Mouse (Mus musculus): Measurements from ENCODE around the gene Phlpp1. TPM values are rescaled to one million over a fixed set of nuclear protein-coding genes. Genes with fewer than 3 reads are reported as not detected.
A peak's percentile ranks its signal among the peaks of the same experiment; 100 is the strongest.

Phlpp1 gene
- polyA plus RNA-seq, 1 experiment = not detected

DNA sequence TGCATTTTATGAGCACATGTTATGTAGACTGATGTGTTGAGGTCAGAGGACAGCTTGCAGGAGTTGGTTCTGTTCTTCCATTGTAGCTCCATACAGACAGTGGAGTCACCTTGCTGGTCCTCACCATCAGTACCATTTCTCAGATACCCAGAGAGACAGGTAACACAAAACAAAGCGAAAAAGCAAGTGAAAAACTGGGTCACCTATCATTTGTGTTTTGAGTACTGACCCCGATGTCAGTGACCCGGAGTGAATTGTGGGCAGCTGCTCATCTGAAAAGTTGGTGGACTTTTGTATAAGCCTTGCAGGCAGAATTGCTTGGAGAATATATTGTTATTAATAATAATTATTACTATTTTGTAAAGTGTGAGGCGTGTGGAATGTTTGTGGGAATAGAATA lies 27.6 kb downstream of the Phlpp1 start:
- TF ChIP-seq POLR2A (IDR thresholded peaks at IDR 0.05; ENCODE audit: insufficient read depth, low read depth, low read length) (no peak), CTCF (IDR thresholded peaks at IDR 0.05; ENCODE audit: insufficient read depth, low read depth, low read length) (no peak)
- H3K4me1 ChIP-seq (ENCODE audit: control insufficient read depth, insufficient read depth, low read length) = peaks cover 3% of the 10 kb centered on the region
- no peak overlapping the region for H3K4me3 ChIP-seq (ENCODE audit: insufficient read depth, low read depth, low read length)
- 77% methylated on average over 4 of the region's 4 CpGs for WGBS
- H3K27ac ChIP-seq (ENCODE audit: insufficient read depth, low read depth, low read length) = 0 out of 2 replicates have a peak overlapping the region, but pooled peaks have one; percentile 8

DNA sequence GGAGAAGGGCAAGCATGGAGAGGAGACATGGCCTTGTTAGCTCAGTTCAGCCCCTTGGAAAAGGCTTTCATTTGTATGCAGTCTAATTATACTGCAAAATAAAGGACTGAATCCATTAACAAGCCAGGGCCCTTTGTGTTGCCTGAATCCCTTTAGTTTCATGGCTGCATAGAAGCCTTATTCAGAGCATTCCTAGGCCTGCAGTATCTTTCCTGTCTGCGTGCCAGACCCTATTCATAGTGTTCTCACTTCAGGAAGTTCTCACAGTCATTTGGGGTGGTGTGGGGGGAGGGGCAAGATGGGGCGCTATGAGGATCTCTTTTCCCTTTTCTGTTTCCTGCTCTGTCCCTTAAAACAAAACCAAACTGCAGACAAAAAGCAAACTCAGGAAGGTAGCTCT lies 28.1 kb downstream of the Phlpp1 start:
- H3K4me1 ChIP-seq (ENCODE audit: control insufficient read depth, insufficient read depth, low read length) = peaks cover 3% of the 10 kb centered on the region
- 50% methylated on average over 2 of the region's 2 CpGs for WGBS

DNA sequence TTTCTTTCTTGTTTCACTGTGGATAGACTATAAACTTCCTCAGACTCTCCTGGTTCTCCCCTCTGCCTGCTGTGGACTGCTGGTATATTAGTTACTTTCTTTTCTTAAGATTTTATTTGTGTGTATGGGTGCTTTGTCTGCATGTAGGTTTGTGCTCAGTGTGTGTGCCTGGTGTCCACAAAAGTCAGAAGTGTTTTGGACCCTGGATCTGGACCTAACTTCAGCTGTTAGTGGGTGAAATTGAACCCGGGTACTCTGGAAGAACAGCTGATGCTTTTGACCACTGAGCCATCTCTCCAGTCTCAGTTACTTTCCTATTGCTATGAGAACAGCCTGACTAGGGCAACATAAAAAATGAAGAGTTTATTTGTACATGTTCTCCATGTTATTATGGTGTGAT lies 29.5 kb downstream of the Phlpp1 start:
- no peak overlapping the region for H3K4me3 ChIP-seq (ENCODE audit: insufficient read depth, low read depth, low read length)
- H3K27ac ChIP-seq (ENCODE audit: insufficient read depth, low read depth, low read length) = no peak overlapping the region
- 87% methylated on average over 1 of the region's 1 CpGs for WGBS
- no peak for TF ChIP-seq POLR2A (IDR thresholded peaks at IDR 0.05; ENCODE audit: insufficient read depth, low read depth, low read length)
- H3K4me1 ChIP-seq (ENCODE audit: control insufficient read depth, insufficient read depth, low read length) = peaks cover 3% of the 10 kb centered on the region

More for the DNA sequence above, 28.1 kb downstream of the Phlpp1 start:
- TF ChIP-seq CTCF (IDR thresholded peaks at IDR 0.05; ENCODE audit: insufficient read depth, low read depth, low read length) (no peak), POLR2A (IDR thresholded peaks at IDR 0.05; ENCODE audit: insufficient read depth, low read depth, low read length) (no peak)
- no peak overlapping the region for H3K4me3 ChIP-seq (ENCODE audit: insufficient read depth, low read depth, low read length)
- 0 out of 2 replicates have a peak overlapping the region, but pooled peaks have one; percentile 32 for H3K27ac ChIP-seq (ENCODE audit: insufficient read depth, low read depth, low read length)

DNA sequence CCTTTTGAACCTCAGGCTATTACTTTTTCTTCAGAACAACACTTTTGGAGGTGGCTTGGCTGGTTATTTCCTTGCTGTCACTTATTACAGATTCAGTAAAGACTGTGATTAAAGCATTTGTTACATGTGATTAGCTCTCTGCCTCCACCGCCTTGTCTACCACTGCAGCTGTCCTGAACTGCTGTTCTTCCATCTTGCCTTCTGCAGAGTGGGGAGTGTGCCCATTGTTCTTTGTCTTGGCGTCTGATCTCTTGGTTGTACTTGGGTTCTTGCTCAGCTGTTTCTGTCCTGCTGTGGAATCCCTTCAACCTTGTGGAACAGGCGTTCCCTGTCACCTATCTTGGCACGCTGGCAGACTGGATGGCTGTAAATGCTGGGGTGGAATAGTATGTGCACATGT lies 30.4 kb downstream of the Phlpp1 start:
- Histone ChIP-seq H3K4me1 (ENCODE audit: control insufficient read depth, insufficient read depth, low read length) (peaks cover 3% of the 10 kb centered on the region), H3K27ac (ENCODE audit: insufficient read depth, low read depth, low read length) (0 out of 2 replicates have a peak overlapping the region, but pooled peaks have one; percentile 20), H3K4me3 (ENCODE audit: insufficient read depth, low read depth, low read length) (no peak overlapping the region)
- 48% methylated on average over 4 of the region's 4 CpGs for WGBS
- TF ChIP-seq POLR2A (IDR thresholded peaks at IDR 0.05; ENCODE audit: insufficient read depth, low read depth, low read length) (no peak), CTCF (IDR thresholded peaks at IDR 0.05; ENCODE audit: insufficient read depth, low read depth, low read length) (no peak)

DNA sequence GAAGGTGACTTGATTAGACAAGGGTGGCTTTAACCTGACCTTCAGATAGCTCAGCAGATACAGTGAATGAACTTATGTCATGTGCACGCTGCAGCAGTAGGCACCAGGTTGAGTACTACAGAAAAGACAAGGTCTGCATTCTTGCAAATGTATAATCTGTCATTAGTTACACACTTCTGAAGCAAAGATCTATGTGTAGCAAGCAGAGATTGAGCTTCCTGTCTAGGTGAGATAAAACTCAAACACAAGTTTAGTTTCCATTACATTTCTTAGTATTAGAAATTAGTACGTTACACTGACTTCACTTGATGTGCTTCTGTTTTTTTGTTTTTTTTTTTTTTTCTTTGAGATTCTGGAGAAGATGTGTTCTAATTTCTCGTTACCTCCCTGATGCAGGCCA lies 32.4 kb downstream of the Phlpp1 start:
- Histone ChIP-seq H3K4me1 (ENCODE audit: control insufficient read depth, insufficient read depth, low read length) (peaks cover 3% of the 10 kb centered on the region), H3K4me3 (ENCODE audit: insufficient read depth, low read depth, low read length) (no peak overlapping the region), H3K27ac (ENCODE audit: insufficient read depth, low read depth, low read length) (no peak overlapping the region)
- TF ChIP-seq CTCF (IDR thresholded peaks at IDR 0.05; ENCODE audit: insufficient read depth, low read depth, low read length) (no peak), POLR2A (IDR thresholded peaks at IDR 0.05; ENCODE audit: insufficient read depth, low read depth, low read length) (no peak)
- 86% methylated on average over 3 of the region's 3 CpGs for WGBS

DNA sequence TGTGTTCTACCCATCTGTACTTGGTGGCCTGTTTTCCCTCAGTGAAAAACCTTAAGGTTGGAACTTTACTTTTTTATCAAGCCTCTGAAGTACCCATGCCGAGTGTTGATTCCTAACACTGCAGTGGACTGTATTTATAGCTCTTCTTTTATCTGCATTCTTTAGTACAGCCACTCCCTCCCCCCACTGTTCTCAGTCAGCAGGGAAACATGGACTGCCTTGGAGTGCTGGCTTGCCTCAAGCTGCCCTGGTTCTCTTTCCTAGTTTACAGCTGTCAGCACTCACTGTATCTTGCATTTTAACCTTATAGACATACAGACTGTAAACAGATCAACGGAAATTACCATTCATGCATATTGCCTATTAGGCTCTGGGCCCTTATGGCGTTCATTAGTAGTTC lies 32.8 kb downstream of the Phlpp1 start:
- Histone ChIP-seq H3K4me3 (ENCODE audit: insufficient read depth, low read depth, low read length) (no peak overlapping the region), H3K27ac (ENCODE audit: insufficient read depth, low read depth, low read length) (no peak overlapping the region), H3K4me1 (ENCODE audit: control insufficient read depth, insufficient read depth, low read length) (peaks cover 3% of the 10 kb centered on the region)
- 67% methylated on average over 3 of the region's 3 CpGs for WGBS
- no peak for TF ChIP-seq POLR2A (IDR thresholded peaks at IDR 0.05; ENCODE audit: insufficient read depth, low read depth, low read length)
- no peak for TF ChIP-seq CTCF (IDR thresholded peaks at IDR 0.05; ENCODE audit: insufficient read depth, low read depth, low read length)

DNA sequence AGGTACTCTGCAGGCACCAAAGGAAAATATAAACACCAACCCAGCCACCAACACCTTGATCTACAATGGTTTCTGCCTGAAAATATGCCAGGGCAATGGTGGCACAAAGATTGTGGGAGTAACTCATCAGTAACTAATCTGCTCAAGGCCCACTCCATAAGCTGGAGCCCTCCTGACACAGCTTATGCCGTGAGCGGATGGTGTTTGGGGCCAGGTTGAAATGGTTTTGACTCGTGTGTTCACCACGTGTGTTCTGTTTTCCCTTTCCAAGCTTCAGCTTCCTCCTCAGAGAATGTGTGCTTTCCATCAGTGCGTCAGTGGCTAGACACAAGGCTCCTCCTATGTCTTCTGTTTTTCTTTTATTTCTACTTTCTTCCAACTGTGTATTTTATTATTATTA lies 37.0 kb downstream of the Phlpp1 start:
- Histone ChIP-seq H3K4me1 (ENCODE audit: control insufficient read depth, insufficient read depth, low read length) (no peaks in the 10 kb centered on the region), H3K4me3 (ENCODE audit: insufficient read depth, low read depth, low read length) (no peak overlapping the region), H3K27ac (ENCODE audit: insufficient read depth, low read depth, low read length) (no peak overlapping the region)
- WGBS = 92% methylated on average over 5 of the region's 5 CpGs
- TF ChIP-seq CTCF (IDR thresholded peaks at IDR 0.05; ENCODE audit: insufficient read depth, low read depth, low read length) = no peak
- no peak for TF ChIP-seq POLR2A (IDR thresholded peaks at IDR 0.05; ENCODE audit: insufficient read depth, low read depth, low read length)

DNA sequence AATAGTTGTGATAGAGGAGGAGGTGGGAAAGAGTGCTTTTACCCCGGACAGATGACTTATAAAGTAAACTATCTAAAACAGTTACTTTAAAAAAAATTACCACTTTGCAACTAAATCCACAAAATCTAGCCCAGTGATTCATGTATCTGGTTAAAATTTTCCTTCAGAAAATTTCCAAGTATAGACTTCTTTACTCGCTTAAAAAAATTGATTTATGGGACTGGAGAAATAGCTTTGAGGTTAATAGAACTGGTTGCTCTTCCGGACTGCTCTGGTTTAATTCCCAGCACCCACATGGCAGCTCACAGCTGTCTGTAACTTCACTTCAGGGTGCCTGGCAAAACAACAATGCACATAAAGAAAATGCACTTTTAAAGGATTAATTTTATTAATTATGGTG lies 38.9 kb downstream of the Phlpp1 start:
- 86% methylated on average over 3 of the region's 3 CpGs for WGBS
- no peak overlapping the region for H3K27ac ChIP-seq (ENCODE audit: insufficient read depth, low read depth, low read length)
- TF ChIP-seq POLR2A (IDR thresholded peaks at IDR 0.05; ENCODE audit: insufficient read depth, low read depth, low read length) (no peak), CTCF (IDR thresholded peaks at IDR 0.05; ENCODE audit: insufficient read depth, low read depth, low read length) (no peak)
- H3K4me3 ChIP-seq (ENCODE audit: insufficient read depth, low read depth, low read length) = no peak overlapping the region
- no peaks in the 10 kb centered on the region for H3K4me1 ChIP-seq (ENCODE audit: control insufficient read depth, insufficient read depth, low read length)

DNA sequence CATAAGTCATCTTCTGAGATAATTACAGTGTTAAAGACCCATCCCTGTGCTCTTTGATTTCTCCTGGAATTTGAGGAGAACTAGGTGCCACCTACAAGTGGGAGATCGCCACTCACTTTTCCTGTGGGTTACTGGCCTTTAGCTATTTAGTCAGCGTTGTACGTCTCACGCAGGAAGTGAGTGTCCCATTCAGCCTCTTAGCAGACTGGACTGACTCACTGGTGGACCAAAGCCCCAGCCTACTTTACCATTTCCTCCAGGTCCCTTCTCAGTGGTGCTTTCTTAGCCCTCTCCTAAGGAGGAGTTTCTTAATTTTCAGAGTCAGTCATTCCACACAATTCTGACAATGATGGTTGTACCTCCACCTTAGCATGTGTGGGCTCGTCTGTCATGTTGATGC lies 39.6 kb downstream of the Phlpp1 start:
- TF ChIP-seq CTCF (IDR thresholded peaks at IDR 0.05; ENCODE audit: insufficient read depth, low read depth, low read length) (no peak), POLR2A (IDR thresholded peaks at IDR 0.05; ENCODE audit: insufficient read depth, low read depth, low read length) (no peak)
- Histone ChIP-seq H3K4me3 (ENCODE audit: insufficient read depth, low read depth, low read length) (no peak overlapping the region), H3K27ac (ENCODE audit: insufficient read depth, low read depth, low read length) (no peak overlapping the region), H3K4me1 (ENCODE audit: control insufficient read depth, insufficient read depth, low read length) (no peaks in the 10 kb centered on the region)
- 92% methylated on average over 5 of the region's 5 CpGs for WGBS

DNA sequence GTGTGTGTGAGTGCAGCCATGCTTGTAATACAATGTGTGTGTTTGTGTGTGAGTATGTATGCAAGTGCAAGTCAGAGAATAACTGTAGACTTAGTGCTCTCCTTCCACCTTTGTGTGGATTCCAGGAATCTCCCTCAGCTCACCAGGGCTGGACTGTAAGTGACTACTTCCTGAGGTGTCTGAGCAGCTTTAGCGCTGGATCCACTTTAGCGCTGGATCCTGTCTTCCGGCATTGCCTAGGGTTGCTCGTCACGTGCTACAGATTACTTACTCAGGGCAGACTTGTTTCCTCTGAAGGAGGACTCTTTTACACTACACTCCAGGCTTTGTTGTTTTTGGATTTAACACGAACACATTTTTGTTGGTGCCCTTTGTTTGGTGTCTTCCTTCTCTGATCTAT lies 48.9 kb downstream of the Phlpp1 start:
- Histone ChIP-seq H3K4me1 (ENCODE audit: control insufficient read depth, insufficient read depth, low read length) (peaks cover 2% of the 10 kb centered on the region; the same call in 1 of the 2 replicates), H3K27ac (ENCODE audit: insufficient read depth, low read depth, low read length) (no peak overlapping the region), H3K4me3 (ENCODE audit: insufficient read depth, low read depth, low read length) (no peak overlapping the region)
- WGBS = 74% methylated on average over 6 of the region's 6 CpGs
- no peak for TF ChIP-seq POLR2A (IDR thresholded peaks at IDR 0.05; ENCODE audit: insufficient read depth, low read depth, low read length)
- TF ChIP-seq CTCF (IDR thresholded peaks at IDR 0.05; ENCODE audit: insufficient read depth, low read depth, low read length) = no peak
